Mouse (Mus musculus) embryonic facial prominence, embryonic 13.5 days (tissue): ENCODE results near the gene Ppp4r1. TPM values are rescaled to one million over a fixed set of nuclear protein-coding genes. Genes with fewer than 3 reads are reported as not detected.

Experiments
- ATAC-seq: fragments of 200-750 bp; cut with Nextera tagmentation; 2 replicates; pipeline ENCODE4 v1.8.0; 2017; ENCODE audit warnings: low read depth; ENCODE audit not compliant: insufficient number of reproducible peaks, insufficient read depth, low FRiP score, low TSS enrichment
- H3K27ac ChIP-seq: fragments of 300-500 bp; sonication (generic); 2 replicates; pipeline ENCODE4 v1.5.1; 2015; ENCODE audit warnings: moderate library complexity, mild to moderate bottlenecking, inconsistent platforms
- H3K27me3 ChIP-seq: fragments of 300-500 bp; sonication (generic); 2 replicates; pipeline ENCODE4 v1.6.1; 2015; ENCODE audit warnings: mild to moderate bottlenecking, inconsistent platforms
- H3K36me3 ChIP-seq: fragments of 300-500 bp; sonication (generic); 2 replicates; pipeline ENCODE4 v1.6.1; 2015; ENCODE audit warnings: mild to moderate bottlenecking, inconsistent platforms
- H3K4me1 ChIP-seq: fragments of 300-500 bp; sonication (generic); 2 replicates; pipeline ENCODE4 v1.6.1; 2015; ENCODE audit warnings: inconsistent platforms
- H3K4me2 ChIP-seq: fragments of 300-500 bp; sonication (generic); 2 replicates; pipeline ENCODE4 v1.6.1; 2015; ENCODE audit warnings: moderate library complexity, mild to moderate bottlenecking, inconsistent platforms
- H3K4me3 ChIP-seq: fragments of 300-500 bp; sonication (generic); 2 replicates; pipeline ENCODE4 v1.5.1; 2015; ENCODE audit warnings: mild to moderate bottlenecking, inconsistent platforms
- H3K9ac ChIP-seq: fragments of 300-500 bp; sonication (generic); 2 replicates; pipeline ENCODE4 v1.6.1; 2015; ENCODE audit warnings: mild to moderate bottlenecking, inconsistent platforms
- H3K9me3 ChIP-seq: fragments of 300-500 bp; sonication (generic); 2 replicates; pipeline ENCODE4 v1.6.1; 2016; ENCODE audit warnings: inconsistent platforms
- WGBS: fragments of 180-500 bp; shearing (Covaris S2); methylation state at CpG from one replicate; pipeline ENCODE4 v1.1.7; 2015; ENCODE audit warnings: mixed read lengths; 5-methylcytosine and 5-hydroxymethylcytosine counted together
- polyA plus RNA-seq: library from polyadenylated mRNA; unstranded; fragments of >200 nt; fragmentation: Nextera tagmentation; extraction: Ambion mirVana; gene quantifications from 2 replicates; pipeline ENCODE4 v1.2.1, GENCODE M21; 2015

Gene Ppp4r1
- polyA plus RNA-seq, 1 experiment from 2014 or later: 46.7 TPM

DNA sequence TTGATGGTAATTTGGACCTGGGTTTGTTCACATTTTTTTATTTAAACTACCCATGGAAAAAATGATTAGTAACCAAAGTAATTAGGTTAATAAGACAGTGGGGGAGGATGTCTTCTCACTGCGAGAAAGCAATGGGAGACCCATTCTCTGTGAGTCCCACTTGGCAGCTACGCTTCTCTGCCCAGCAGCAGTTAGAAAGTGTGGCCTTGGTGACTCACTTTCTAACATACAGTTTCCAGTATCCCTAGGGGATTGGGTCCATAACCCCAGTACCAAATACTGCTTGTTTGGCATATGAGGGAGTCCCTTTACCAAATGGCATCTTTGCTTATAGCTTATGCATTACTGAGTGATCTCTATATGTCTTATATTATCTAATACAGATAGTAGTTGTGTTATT lies 8.8 kb downstream of the Ppp4r1 start:
- WGBS: 92% methylated on average over 2 of the region's 2 CpGs
- H3K9me3 ChIP-seq: no peaks in the 10 kb centered on the region
- H3K36me3 ChIP-seq: peaks cover 16% of the 10 kb centered on the region; the same call in 1 of the 2 replicates
- no peak overlapping the region for H3K4me3 ChIP-seq
- no peak overlapping the region for H3K9ac ChIP-seq
- no peaks in the 10 kb centered on the region for H3K27me3 ChIP-seq
- H3K27ac ChIP-seq: no peak overlapping the region
- H3K4me1 ChIP-seq: peaks cover 14% of the 10 kb centered on the region; the same call in 1 of the 2 replicates
- no peak overlapping the region for H3K4me2 ChIP-seq
- no peak for ATAC-seq

DNA sequence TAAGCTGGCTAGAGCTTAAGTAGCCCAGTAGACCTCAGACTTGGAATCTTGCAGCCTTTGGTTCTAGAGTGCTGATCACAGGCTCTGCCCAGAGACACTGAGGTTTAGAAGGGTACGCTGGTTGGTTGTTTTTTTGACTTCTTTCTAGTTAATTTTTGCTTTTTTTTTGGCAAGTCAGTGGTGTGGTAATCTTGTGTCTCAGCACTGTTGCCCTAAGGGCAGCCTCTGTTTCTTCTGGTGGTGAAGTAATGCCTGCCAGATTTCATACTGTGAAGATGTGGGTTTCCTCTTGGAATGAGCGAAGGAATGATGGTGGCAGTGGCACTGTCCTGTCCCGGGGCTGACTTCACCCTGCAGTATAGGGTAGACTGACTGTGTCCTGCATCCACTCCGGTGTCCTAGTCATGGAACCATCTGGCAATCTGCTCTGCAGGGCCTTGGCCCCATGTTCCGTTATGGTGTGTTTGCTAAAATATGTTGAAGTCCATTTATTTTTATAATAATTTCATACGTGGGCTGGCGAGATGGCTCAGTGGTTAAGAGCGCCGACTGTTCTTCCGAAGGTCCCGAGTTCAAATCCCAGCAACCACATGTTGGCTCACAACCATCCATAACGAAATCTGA lies 11.0 kb downstream of the Ppp4r1 start:
- Histone ChIP-seq H3K4me3 (no peak overlapping the region), H3K9me3 (no peaks in the 10 kb centered on the region), H3K36me3 (peaks cover 8% of the 10 kb centered on the region; the same call in 1 of the 2 replicates), H3K9ac (no peak overlapping the region), H3K4me2 (no peak overlapping the region), H3K27ac (no peak overlapping the region), H3K27me3 (no peaks in the 10 kb centered on the region), H3K4me1 (peaks cover 10% of the 10 kb centered on the region; the same call in 1 of the 2 replicates)
- 91% methylated on average over 12 of the region's 12 CpGs for WGBS
- ATAC-seq: no peak

DNA sequence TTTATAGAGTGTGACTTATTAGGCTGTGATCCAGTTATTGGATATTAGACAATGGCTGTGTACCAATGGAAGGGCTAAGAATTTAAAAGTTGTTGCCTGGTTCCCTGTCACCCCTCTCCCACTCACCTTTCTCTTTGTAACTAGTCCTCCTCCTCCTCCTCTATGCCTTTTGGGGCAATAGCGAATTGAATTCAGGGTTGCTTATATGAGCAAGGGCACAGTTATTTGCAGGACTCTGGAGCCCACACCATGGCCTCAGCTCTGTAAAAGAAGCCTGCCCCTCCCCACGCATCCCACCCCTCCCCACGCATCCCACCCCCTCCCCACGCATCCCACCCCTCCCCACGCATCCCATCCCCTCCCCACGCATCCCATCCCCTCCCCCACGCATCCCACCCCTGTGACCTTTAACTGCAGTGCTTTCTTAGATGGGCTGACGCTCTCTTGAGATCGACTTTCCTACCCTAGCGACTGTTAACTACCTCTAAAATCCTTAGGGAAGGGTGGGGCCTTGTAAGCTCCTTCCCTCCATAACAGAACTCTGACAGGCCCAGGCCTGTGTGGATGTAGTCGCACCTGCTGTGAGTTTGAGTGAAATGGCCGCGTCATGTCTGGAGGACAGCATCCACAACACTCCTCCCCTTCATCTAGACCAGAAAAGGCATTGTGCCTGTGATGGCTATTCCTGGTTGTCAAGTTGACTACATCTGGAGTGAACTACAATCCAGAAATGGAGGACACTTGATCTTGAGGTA lies 11.9 kb downstream of the Ppp4r1 start:
- Histone ChIP-seq H3K36me3 (peaks cover 8% of the 10 kb centered on the region; the same call in 1 of the 2 replicates), H3K9ac (no peak overlapping the region), H3K4me3 (no peak overlapping the region), H3K27ac (no peak overlapping the region), H3K4me1 (peaks cover 4% of the 10 kb centered on the region; the same call in 1 of the 2 replicates), H3K9me3 (no peaks in the 10 kb centered on the region), H3K27me3 (no peaks in the 10 kb centered on the region), H3K4me2 (no peak overlapping the region)
- no peak for ATAC-seq
- WGBS: 81% methylated on average over 13 of the region's 13 CpGs

DNA sequence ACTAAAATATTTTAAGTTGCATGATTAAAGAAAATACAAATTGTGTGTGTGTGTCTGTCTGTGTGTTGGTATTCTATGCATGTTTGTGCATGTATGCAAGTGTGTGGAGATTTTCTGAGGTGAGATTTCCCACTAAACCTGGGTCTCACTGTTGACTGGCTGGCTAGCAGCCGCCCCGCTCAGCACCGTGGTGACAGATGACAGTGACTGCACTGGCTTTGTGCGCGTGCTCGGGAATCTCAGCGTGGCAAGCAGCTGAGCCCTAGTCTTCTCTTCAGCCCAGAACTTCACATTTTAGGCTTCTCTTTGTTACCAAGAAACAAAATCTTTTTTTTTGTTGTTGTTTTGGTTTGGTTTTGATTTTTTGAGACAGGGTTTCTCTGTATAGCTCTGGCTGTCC lies 13.7 kb downstream of the Ppp4r1 start:
- Histone ChIP-seq H3K4me3 (no peak overlapping the region), H3K36me3 (peaks cover 8% of the 10 kb centered on the region; the same call in 1 of the 2 replicates), H3K4me1 (peaks cover 7% of the 10 kb centered on the region; the same call in 1 of the 2 replicates), H3K27ac (no peak overlapping the region; the same call in 1 of the 2 replicates), H3K9ac (no peak overlapping the region), H3K4me2 (no peak overlapping the region), H3K27me3 (no peaks in the 10 kb centered on the region), H3K9me3 (no peaks in the 10 kb centered on the region)
- ATAC-seq: no peak
- WGBS: 87% methylated on average over 7 of the region's 7 CpGs

DNA sequence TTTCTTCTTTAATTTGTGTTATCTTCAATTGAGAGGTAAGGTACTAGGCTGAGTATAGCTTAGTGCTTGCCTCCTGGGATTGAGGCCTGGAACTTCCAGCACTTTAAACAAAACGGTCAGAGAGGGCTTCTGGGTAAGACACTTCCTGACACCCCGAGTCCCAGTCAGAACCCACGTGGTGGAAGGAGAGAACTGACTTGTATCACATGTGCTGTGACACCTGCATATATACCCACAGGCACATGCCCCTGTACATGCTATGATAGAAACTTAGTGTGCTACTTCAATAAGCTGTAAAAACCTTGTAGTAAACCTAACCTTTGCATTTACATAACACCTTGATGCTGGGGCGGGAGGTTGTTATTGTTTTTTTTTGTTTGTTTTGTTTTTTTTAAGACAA lies 16.1 kb downstream of the Ppp4r1 start:
- Histone ChIP-seq H3K4me1 (peaks cover 3% of the 10 kb centered on the region; the same call in 1 of the 2 replicates), H3K4me2 (no peak overlapping the region), H3K36me3 (peaks cover 14% of the 10 kb centered on the region; the same call in 1 of the 2 replicates), H3K9ac (no peak overlapping the region), H3K4me3 (no peak overlapping the region), H3K27me3 (no peaks in the 10 kb centered on the region), H3K27ac (no peak overlapping the region), H3K9me3 (no peaks in the 10 kb centered on the region)
- WGBS: 64% methylated on average over 4 of the region's 4 CpGs
- no peak for ATAC-seq

DNA sequence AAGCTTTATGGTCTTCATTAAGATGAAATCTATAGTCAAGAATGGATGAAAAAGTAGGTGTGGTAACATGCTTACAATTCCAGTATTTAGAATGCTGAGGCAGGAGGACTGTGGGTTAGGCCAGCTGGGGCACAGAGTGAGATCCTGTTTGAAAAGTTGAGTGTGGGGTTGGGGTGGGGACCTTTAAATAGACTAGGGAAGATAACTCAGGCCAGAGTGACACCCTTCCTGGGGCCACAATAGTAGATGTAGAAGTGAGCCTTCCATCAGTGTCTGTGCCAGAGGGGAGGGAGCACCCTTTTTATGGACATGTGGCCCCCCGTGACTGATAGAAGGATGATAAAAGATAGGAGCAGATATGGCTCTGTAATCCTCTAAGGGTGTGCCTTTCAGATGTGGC lies 17.0 kb downstream of the Ppp4r1 start:
- peaks cover 3% of the 10 kb centered on the region; the same call in 1 of the 2 replicates for H3K4me1 ChIP-seq
- no peak for ATAC-seq

DNA sequence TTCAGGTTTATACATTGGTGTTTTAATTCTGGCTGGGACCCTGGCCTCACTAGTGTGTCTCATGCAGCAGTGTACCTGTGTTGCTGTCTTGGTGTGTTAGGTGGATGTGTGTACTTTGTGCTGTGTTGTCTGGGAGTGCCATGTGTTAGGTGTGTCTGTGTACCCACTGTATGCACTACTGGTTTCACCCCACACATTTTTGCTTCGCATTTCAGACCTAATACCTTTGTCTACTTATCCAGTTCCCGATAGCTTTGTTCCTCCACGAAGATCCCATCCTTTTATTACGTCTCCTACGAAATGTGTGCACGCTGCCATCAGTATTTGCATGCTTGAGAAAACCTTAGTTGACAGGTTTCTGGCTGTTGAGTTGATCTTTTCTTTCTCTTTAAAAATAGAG lies 18.1 kb downstream of the Ppp4r1 start:
- Histone ChIP-seq H3K27ac (no peak overlapping the region), H3K9ac (no peak overlapping the region), H3K4me3 (no peak overlapping the region), H3K4me1 (peaks cover 3% of the 10 kb centered on the region; the same call in 1 of the 2 replicates), H3K27me3 (no peaks in the 10 kb centered on the region), H3K4me2 (no peak overlapping the region), H3K36me3 (peaks cover 18% of the 10 kb centered on the region), H3K9me3 (no peaks in the 10 kb centered on the region)
- no peak for ATAC-seq
- 90% methylated on average over 6 of the region's 6 CpGs for WGBS

More for the DNA sequence above, 17.0 kb downstream of the Ppp4r1 start:
- Histone ChIP-seq H3K4me3 (no peak overlapping the region), H3K36me3 (peaks cover 19% of the 10 kb centered on the region; the same call in 1 of the 2 replicates), H3K27me3 (no peaks in the 10 kb centered on the region), H3K4me2 (no peak overlapping the region), H3K9ac (no peak overlapping the region), H3K9me3 (no peaks in the 10 kb centered on the region), H3K27ac (no peak overlapping the region)
- WGBS: 87% methylated on average over 1 of the region's 1 CpGs

DNA sequence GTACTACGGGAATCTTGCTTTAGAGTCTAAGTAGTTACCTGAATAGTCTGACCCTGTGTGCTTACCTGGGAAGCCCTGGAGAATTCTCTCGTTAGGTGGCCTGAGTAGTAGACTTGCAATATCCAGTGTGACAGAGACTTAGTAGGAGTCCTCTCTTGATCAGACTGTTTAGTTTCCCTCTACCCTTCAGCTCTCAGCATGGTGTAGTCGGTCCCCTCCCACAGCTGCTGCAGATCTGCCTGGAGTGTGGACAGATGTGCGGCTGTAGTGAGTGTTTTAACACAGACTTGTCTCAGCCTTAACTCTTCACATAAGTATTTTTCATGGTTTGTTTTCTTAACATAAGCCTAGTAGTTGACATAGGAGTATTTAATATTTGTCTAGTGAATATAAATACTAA lies 19.7 kb downstream of the Ppp4r1 start:
- 77% methylated on average over 4 of the region's 4 CpGs for WGBS
- no peak overlapping the region for H3K27ac ChIP-seq
- no peak for ATAC-seq

DNA sequence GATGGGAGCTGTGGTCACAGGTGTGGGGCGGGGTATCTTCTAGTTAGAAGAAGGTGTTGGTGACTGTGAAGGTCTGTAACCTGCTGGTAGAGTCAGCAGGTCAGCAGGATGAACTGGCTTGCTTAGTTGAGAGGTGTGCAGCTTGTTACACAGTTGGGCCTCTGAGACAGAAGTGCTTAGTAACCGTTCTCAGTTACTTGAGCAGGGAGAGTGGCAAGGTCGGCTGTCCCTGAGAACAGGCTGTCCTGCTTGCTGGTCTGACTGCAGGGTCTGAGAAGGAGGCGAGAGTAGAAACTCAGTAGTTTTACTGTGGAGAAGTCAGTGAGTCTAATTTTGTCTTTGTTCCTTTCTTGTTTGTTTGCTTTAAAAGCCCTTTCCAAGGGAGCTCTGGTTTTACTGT lies 23.6 kb downstream of the Ppp4r1 start:
- Histone ChIP-seq H3K36me3 (peaks cover 32% of the 10 kb centered on the region), H3K9ac (no peak overlapping the region), H3K4me3 (no peak overlapping the region), H3K27ac (no peak overlapping the region), H3K9me3 (no peaks in the 10 kb centered on the region), H3K4me2 (no peak overlapping the region), H3K4me1 (0 out of 2 replicates have a peak, but pooled peaks cover 3% of the 10 kb centered on the region), H3K27me3 (no peaks in the 10 kb centered on the region)
- 78% methylated on average over 4 of the region's 4 CpGs for WGBS
- no peak for ATAC-seq

More for the DNA sequence above, 19.7 kb downstream of the Ppp4r1 start:
- H3K4me1 ChIP-seq: peaks cover 6% of the 10 kb centered on the region; the same call in 1 of the 2 replicates
- no peak overlapping the region for H3K9ac ChIP-seq
- no peaks in the 10 kb centered on the region for H3K9me3 ChIP-seq
- no peaks in the 10 kb centered on the region for H3K27me3 ChIP-seq
- H3K36me3 ChIP-seq: peaks cover 22% of the 10 kb centered on the region
- no peak overlapping the region for H3K4me2 ChIP-seq
- no peak overlapping the region for H3K4me3 ChIP-seq

DNA sequence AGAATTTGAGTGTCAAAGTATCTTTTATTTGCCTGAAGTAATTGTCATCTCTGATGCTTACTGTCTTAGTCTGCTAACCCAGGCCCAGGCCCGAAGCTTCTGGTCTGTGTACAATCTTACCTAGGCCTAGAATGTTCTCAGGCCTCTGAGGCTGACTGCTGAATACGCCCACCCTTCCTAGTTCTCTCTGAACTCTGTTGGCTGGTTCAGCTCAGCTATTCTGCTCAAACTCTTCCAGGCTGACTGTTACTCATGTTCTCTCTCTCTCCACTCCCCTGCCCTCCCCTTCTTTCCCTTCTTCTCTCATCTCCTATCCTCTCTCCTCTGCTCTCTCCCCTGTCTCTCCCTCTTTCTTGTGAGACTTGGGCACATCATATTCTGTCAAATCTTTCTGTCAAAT lies 24.0 kb downstream of the Ppp4r1 start:
- H3K27ac ChIP-seq: no peak overlapping the region
- H3K4me3 ChIP-seq: no peak overlapping the region
- peaks cover 36% of the 10 kb centered on the region for H3K36me3 ChIP-seq
- WGBS: 80% methylated on average over 2 of the region's 2 CpGs
- no peak for ATAC-seq
- H3K9ac ChIP-seq: no peak overlapping the region
- no peak overlapping the region for H3K4me2 ChIP-seq
- H3K4me1 ChIP-seq: 0 out of 2 replicates have a peak, but pooled peaks cover 3% of the 10 kb centered on the region
- no peaks in the 10 kb centered on the region for H3K9me3 ChIP-seq
- no peaks in the 10 kb centered on the region for H3K27me3 ChIP-seq

DNA sequence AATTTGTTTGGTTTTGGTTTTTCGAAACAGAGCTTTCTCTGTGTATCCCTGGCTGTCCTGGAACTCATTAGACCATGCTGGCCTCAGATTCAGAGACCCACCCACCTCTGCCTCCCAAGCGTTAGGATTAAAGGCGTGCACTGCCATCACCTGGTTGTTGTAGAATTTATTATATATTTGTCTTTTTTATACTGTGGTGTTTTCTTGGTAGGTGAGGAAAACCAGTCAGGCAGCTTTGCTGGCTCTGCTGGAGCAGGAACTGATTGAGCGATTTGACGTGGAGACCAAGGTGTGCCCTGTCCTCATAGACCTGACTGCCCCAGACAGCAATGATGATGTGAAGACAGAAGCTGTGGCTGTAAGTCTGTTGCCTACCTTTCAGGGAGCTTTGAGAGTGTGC lies 28.7 kb downstream of the Ppp4r1 start:
- no peaks in the 10 kb centered on the region for H3K9me3 ChIP-seq
- H3K9ac ChIP-seq: no peak overlapping the region
- H3K4me1 ChIP-seq: 0 out of 2 replicates have a peak, but pooled peaks cover under 1% of the 10 kb centered on the region
- H3K27me3 ChIP-seq: no peaks in the 10 kb centered on the region
- 52% methylated on average over 5 of the region's 5 CpGs for WGBS
- no peak for ATAC-seq
- H3K27ac ChIP-seq: no peak overlapping the region
- H3K4me2 ChIP-seq: no peak overlapping the region
- peaks cover 53% of the 10 kb centered on the region for H3K36me3 ChIP-seq
- H3K4me3 ChIP-seq: no peak overlapping the region

DNA sequence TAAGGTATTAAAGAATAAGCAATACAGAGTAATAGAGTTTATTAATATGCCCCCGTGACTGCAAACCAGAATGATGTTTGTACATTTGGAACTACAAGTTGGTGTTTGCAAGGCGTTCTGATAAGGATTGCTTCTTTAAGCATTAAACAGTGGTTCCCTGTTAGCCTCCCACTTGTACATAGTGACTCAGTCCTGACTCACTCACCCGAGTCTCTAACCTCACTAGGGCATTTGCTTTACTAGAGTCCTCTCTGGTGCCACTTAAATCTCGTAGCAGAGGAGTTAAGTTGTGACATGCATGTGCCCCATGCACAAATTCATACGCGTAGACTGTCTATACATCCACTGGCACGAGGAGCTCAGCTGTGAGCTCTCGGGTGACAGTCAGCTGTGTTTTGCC lies 31.4 kb downstream of the Ppp4r1 start:
- Histone ChIP-seq H3K27ac (no peak overlapping the region), H3K36me3 (peaks cover 73% of the 10 kb centered on the region), H3K4me2 (no peak overlapping the region), H3K9me3 (no peaks in the 10 kb centered on the region), H3K4me1 (no peaks in the 10 kb centered on the region), H3K27me3 (no peaks in the 10 kb centered on the region), H3K4me3 (no peak overlapping the region), H3K9ac (no peak overlapping the region)
- ATAC-seq: no peak
- WGBS: 91% methylated on average over 8 of the region's 8 CpGs
